Mouse (Mus musculus): ENCODE measurements around the gene Inpp4b.

- no peak for TF ChIP-seq POLR2A (IDR thresholded peaks at IDR 0.05; ENCODE audit: low read depth, low read length)
- no peak for TF ChIP-seq CTCF (IDR thresholded peaks at IDR 0.05; ENCODE audit: extremely low read depth, insufficient read length, insufficient replicate concordance, low read depth, low read length)
Measured at GRCm38 (mm10) chr8:81858393-81858792, 516.0 kb downstream of the Inpp4b start.

Measured in small intestine, adult 2 months (tissue).